Mouse (Mus musculus): ENCODE measurements around the gene Epb41l4b.
A peak's percentile ranks its signal among the peaks of the same experiment; 100 is the strongest.

The Epb41l4b gene

GRCm38 (mm10) chr4:57015032-57015431 lies 128.2 kb downstream of the Epb41l4b start:
- no peak for DNase-seq (ENCODE audit: low read depth, low spot score)

GRCm38 (mm10) chr4:57011454-57012046 lies 131.7 kb downstream of the Epb41l4b start:
- DNase-seq (ENCODE audit: low read depth, low spot score), result no peak

- no peak for DNase-seq (ENCODE audit: low read depth, low spot score)
Measured at GRCm38 (mm10) chr4:57010919-57011318, 132.3 kb downstream of the Epb41l4b start.

GRCm38 (mm10) chr4:57010425-57010824 lies 132.8 kb downstream of the Epb41l4b start:
- DNase-seq (ENCODE audit: low read depth, low spot score), result no peak

GRCm38 (mm10) chr4:57007717-57008116 lies 135.5 kb downstream of the Epb41l4b start:
- no peak for DNase-seq (ENCODE audit: low read depth, low spot score)

- DNase-seq (ENCODE audit: low read depth, low spot score), result no peak
Measured at GRCm38 (mm10) chr4:57005011-57005410, 138.2 kb downstream of the Epb41l4b start.

GRCm38 (mm10) chr4:57003886-57004285 lies 139.4 kb downstream of the Epb41l4b start:
- DNase-seq (ENCODE audit: low read depth, low spot score), result no peak

GRCm38 (mm10) chr4:57002751-57003150 lies 140.5 kb downstream of the Epb41l4b start:
- no peak for DNase-seq (ENCODE audit: low read depth, low spot score)

GRCm38 (mm10) chr4:57001437-57001836 lies 141.8 kb downstream of the Epb41l4b start:
- no peak for DNase-seq (ENCODE audit: low read depth, low spot score)

GRCm38 (mm10) chr4:56993331-56993730 lies 149.9 kb downstream of the Epb41l4b start:
- DNase-seq (ENCODE audit: low read depth, low spot score), result no peak

- no peak for DNase-seq (ENCODE audit: low read depth, low spot score)
Measured at GRCm38 (mm10) chr4:56991951-56992350, 151.3 kb downstream of the Epb41l4b start.

- no peak for DNase-seq (ENCODE audit: low read depth, low spot score)
Measured at GRCm38 (mm10) chr4:56990215-56990584, 153.0 kb downstream of the Epb41l4b start, which contains the start of gene Frrs1l. Gene Frrs1l, minus strand, starts transcription at chr4:56990391.

GRCm38 (mm10) chr4:56989431-56990214 lies 153.6 kb downstream of the Epb41l4b start:
- no peak for DNase-seq (ENCODE audit: low read depth, low spot score)

GRCm38 (mm10) chr4:56965586-56966179 lies 177.6 kb downstream of the Epb41l4b start:
- DNase-seq (ENCODE audit: low read depth, low spot score), result no peak

GRCm38 (mm10) chr4:56963687-56964086 lies 179.6 kb downstream of the Epb41l4b start:
- no peak for DNase-seq (ENCODE audit: low read depth, low spot score)

GRCm38 (mm10) chr4:56961320-56961925 lies 181.8 kb downstream of the Epb41l4b start:
- DNase-seq (ENCODE audit: low read depth, low spot score), result no peak

- no peak for DNase-seq (ENCODE audit: low read depth, low spot score)
Measured at GRCm38 (mm10) chr4:56957518-56957917, 185.7 kb downstream of the Epb41l4b start.

- DNase-seq (ENCODE audit: low read depth, low spot score), result no peak
Measured at GRCm38 (mm10) chr4:56953235-56953634, 190.0 kb downstream of the Epb41l4b start.

- no peak for DNase-seq (ENCODE audit: low read depth, low spot score)
Measured at GRCm38 (mm10) chr4:56951701-56952100, 191.5 kb downstream of the Epb41l4b start.

- DNase-seq (ENCODE audit: low read depth, low spot score), result no peak
Measured at GRCm38 (mm10) chr4:56949494-56949893, 193.7 kb downstream of the Epb41l4b start.

- DNase-seq (ENCODE audit: low read depth, low spot score), result peak; percentile 92
Measured at GRCm38 (mm10) chr4:56946641-56947640, 196.3 kb downstream of the Epb41l4b start, which contains the start of gene Tmem245. Gene Tmem245, minus strand, starts transcription at chr4:56947437.

All from embryo, embryonic 11.5 days (tissue).